Mouse (Mus musculus) myocyte (in vitro differentiated cells): Measurements from ENCODE around the gene Gm27027. TPM values are rescaled to one million over a fixed set of nuclear protein-coding genes. Genes with fewer than 3 reads are reported as not detected.

Experiments used
- H3K27me3 ChIP-seq: one replicate; pipeline ENCODE4 v1.6.1; 2011; ENCODE audit not compliant: control insufficient read depth, insufficient read depth, insufficient read length
- H3K36me3 ChIP-seq: one replicate; pipeline ENCODE4 v1.6.1; 2011; ENCODE audit not compliant: control insufficient read depth, insufficient read depth
- H3K4me2 ChIP-seq: one replicate; pipeline ENCODE4 v1.6.1; 2011; ENCODE audit warnings: low read depth, control low read depth
- H3K4me3 ChIP-seq: one replicate; pipeline ENCODE4 v1.5.1; 2011; ENCODE audit warnings: mild to moderate bottlenecking, control low read depth, moderate library complexity
- H3K79me2 ChIP-seq: one replicate; pipeline ENCODE4 v1.6.1; 2011; ENCODE audit not compliant: control insufficient read depth, insufficient read depth
- H3ac ChIP-seq: one replicate; pipeline ENCODE4 v1.6.1; 2011; ENCODE audit not compliant: control insufficient read depth, insufficient read length
- CEBPB ChIP-seq: IDR thresholded peaks from 2 replicates; pipeline ENCODE4 v1.6.1; 2011; ENCODE audit warnings: mild to moderate bottlenecking, moderate library complexity; ENCODE audit not compliant: poor library complexity, insufficient read depth, severe bottlenecking
- E2F4 ChIP-seq: IDR thresholded peaks from one replicate; pipeline ENCODE4 v1.6.1; 2011; ENCODE audit warnings: mild to moderate bottlenecking, control low read depth, moderate library complexity; ENCODE audit not compliant: insufficient read depth
- MAX ChIP-seq: IDR thresholded peaks from one replicate; pipeline ENCODE4 v1.6.1; 2011; ENCODE audit warnings: low read depth, mild to moderate bottlenecking, control low read depth
- MYOD1 ChIP-seq, 3 experiments: IDR thresholded peaks; one replicate each; pipeline ENCODE4 v1.6.1; 2011; ENCODE audit warnings: control low read depth in 2 of 3, low read depth in 2 of 3, mild to moderate bottlenecking in 2 of 3, moderate library complexity in 1 of 3; ENCODE audit not compliant: insufficient read length in 2 of 3, control insufficient read depth in 1 of 3
- MYOG ChIP-seq, 3 experiments: IDR thresholded peaks; one replicate each; pipeline ENCODE4 v1.6.1; 2011; ENCODE audit warnings: control low read depth in 2 of 3, low read depth in 2 of 3, mild to moderate bottlenecking in 2 of 3; ENCODE audit not compliant: insufficient read length in 2 of 3, control insufficient read depth in 1 of 3, insufficient read depth in 1 of 3
- POLR2A ChIP-seq: IDR thresholded peaks from one replicate; pipeline ENCODE4 v1.6.1; 2011; ENCODE audit warnings: low read depth, mild to moderate bottlenecking, control low read depth, moderate library complexity; ENCODE audit not compliant: insufficient read length
- POLR2AphosphoS2 ChIP-seq: IDR thresholded peaks from one replicate; pipeline ENCODE4 v1.6.1; 2011; ENCODE audit warnings: low read depth, control low read depth; ENCODE audit not compliant: insufficient read length
- REST ChIP-seq: IDR thresholded peaks from one replicate; pipeline ENCODE4 v1.6.1; 2011; ENCODE audit warnings: mild to moderate bottlenecking, control low read depth, moderate library complexity; ENCODE audit not compliant: insufficient read depth, insufficient read length
- SRF ChIP-seq: IDR thresholded peaks from one replicate; pipeline ENCODE4 v1.6.1; 2011; ENCODE audit warnings: low read depth; ENCODE audit not compliant: control insufficient read depth, insufficient read length
- TCF12 ChIP-seq: IDR thresholded peaks from one replicate; pipeline ENCODE4 v1.6.1; 2011; ENCODE audit warnings: mild to moderate bottlenecking, control low read depth; ENCODE audit not compliant: poor library complexity, insufficient read depth, severe bottlenecking
- TCF3 ChIP-seq: IDR thresholded peaks from one replicate; pipeline ENCODE4 v1.6.1; 2011; ENCODE audit warnings: low read depth, control low read depth; ENCODE audit not compliant: insufficient read length
- USF1 ChIP-seq: IDR thresholded peaks from one replicate; pipeline ENCODE4 v1.6.1; 2011; ENCODE audit warnings: low read depth, mild to moderate bottlenecking, control low read depth, moderate library complexity
- polyA plus RNA-seq: library from polyadenylated mRNA; unstranded; fragments of >200 nt; fragmentation: generic; extraction: Trizol; gene quantifications from one replicate; pipeline ENCODE4 v1.2.1, GENCODE M21; 2012; ENCODE audit warnings: missing spikeins

Gm27027 gene
- polyA plus RNA-seq, 1 experiment: not detected

- Histone ChIP-seq H3K4me3 (no peak overlapping the region), H3K36me3 (peaks cover 28% of the 10 kb centered on the region), H3K27me3 (no peaks in the 10 kb centered on the region), H3K4me2 (no peak overlapping the region), H3K79me2 (no peaks in the 10 kb centered on the region), H3ac (no peak overlapping the region)
- TF ChIP-seq MYOG (IDR thresholded peaks at IDR 0.05; ENCODE audit: control insufficient read depth in 1 of 3, insufficient read depth in 1 of 3, insufficient read length in 2 of 3, low read depth in 2 of 3) (no peak), TCF3 (no peak), MYOD1 (IDR thresholded peaks at IDR 0.05; ENCODE audit: control insufficient read depth in 1 of 3, insufficient read length in 2 of 3, low read depth in 2 of 3) (no peak), SRF (no peak), CEBPB (no peak), MAX (no peak), E2F4 (no peak), TCF12 (no peak), REST (no peak), USF1 (no peak), POLR2A (no peak), POLR2AphosphoS2 (no peak)
These were observed 3.3 kb downstream of the Gm27027 start for GRCm38 (mm10) chr2:93992810-93993209.

- Histone ChIP-seq H3K27me3 (no peaks in the 10 kb centered on the region), H3ac (no peak overlapping the region), H3K36me3 (peaks cover 32% of the 10 kb centered on the region), H3K4me2 (no peak overlapping the region), H3K4me3 (no peak overlapping the region), H3K79me2 (no peaks in the 10 kb centered on the region)
- no peak for TF ChIP-seq MYOD1 (IDR thresholded peaks at IDR 0.05; ENCODE audit: control insufficient read depth in 1 of 3, insufficient read length in 2 of 3, low read depth in 2 of 3)
- TF ChIP-seq SRF: no peak
- no peak for TF ChIP-seq POLR2AphosphoS2
- TF ChIP-seq MYOG (IDR thresholded peaks at IDR 0.05; ENCODE audit: control insufficient read depth in 1 of 3, insufficient read depth in 1 of 3, insufficient read length in 2 of 3, low read depth in 2 of 3): no peak
- no peak for TF ChIP-seq POLR2A
- no peak for TF ChIP-seq E2F4
- no peak for TF ChIP-seq USF1
- TF ChIP-seq REST: no peak
- no peak for TF ChIP-seq CEBPB
- TF ChIP-seq TCF12: no peak
- TF ChIP-seq MAX: no peak
- no peak for TF ChIP-seq TCF3
These were observed 3.9 kb downstream of the Gm27027 start for GRCm38 (mm10) chr2:93992259-93992658.

- Histone ChIP-seq H3K27me3 (no peaks in the 10 kb centered on the region), H3K4me2 (no peak overlapping the region), H3K4me3 (no peak overlapping the region), H3K36me3 (peaks cover 32% of the 10 kb centered on the region), H3K79me2 (no peaks in the 10 kb centered on the region), H3ac (no peak overlapping the region)
- TF ChIP-seq POLR2AphosphoS2 (no peak), USF1 (no peak), E2F4 (no peak), TCF12 (no peak), SRF (no peak), MYOD1 (IDR thresholded peaks at IDR 0.05; ENCODE audit: control insufficient read depth in 1 of 3, insufficient read length in 2 of 3, low read depth in 2 of 3) (no peak), POLR2A (no peak), MAX (no peak), TCF3 (no peak), REST (no peak), CEBPB (no peak), MYOG (IDR thresholded peaks at IDR 0.05; ENCODE audit: control insufficient read depth in 1 of 3, insufficient read depth in 1 of 3, insufficient read length in 2 of 3, low read depth in 2 of 3) (no peak)
These were observed 4.8 kb downstream of the Gm27027 start for GRCm38 (mm10) chr2:93991336-93991735.

- H3ac ChIP-seq: no peak overlapping the region
- TF ChIP-seq TCF12 (no peak), POLR2A (no peak), E2F4 (no peak), POLR2AphosphoS2 (no peak), CEBPB (no peak), SRF (no peak), MAX (no peak), TCF3 (no peak), REST (no peak), MYOD1 (IDR thresholded peaks at IDR 0.05; ENCODE audit: control insufficient read depth in 1 of 3, insufficient read length in 2 of 3, low read depth in 2 of 3) (no peak), MYOG (IDR thresholded peaks at IDR 0.05; ENCODE audit: control insufficient read depth in 1 of 3, insufficient read depth in 1 of 3, insufficient read length in 2 of 3, low read depth in 2 of 3) (no peak), USF1 (no peak)
- no peak overlapping the region for H3K4me3 ChIP-seq
- H3K27me3 ChIP-seq: no peaks in the 10 kb centered on the region
- no peaks in the 10 kb centered on the region for H3K79me2 ChIP-seq
- H3K36me3 ChIP-seq: peaks cover 31% of the 10 kb centered on the region
- no peak overlapping the region for H3K4me2 ChIP-seq
These were observed 7.7 kb downstream of the Gm27027 start for GRCm38 (mm10) chr2:93988440-93988839.
